Mouse (Mus musculus) gastrocnemius, adult 8-10 months (tissue): ENCODE measurements at regions not wholly inside any gene's neighbourhood (a gene's known extent, or its start where the extent isn't known, plus 50 kb on each side); places are given as distances from the start of the nearest gene placed in this dataset.

Experiments
- DNase-seq, 2 experiments: peaks; one replicate each; pipeline ENCODE4 v3.0.0; 2022; ENCODE audit warnings: low spot score in 2 of 2

- no peak for DNase-seq
Measured at GRCm38 (mm10) chr12:10062006-10062514, 307.7 kb upstream of the Nt5c1b start.

GRCm38 (mm10) chr12:10078341-10078740, 291.4 kb upstream of the Nt5c1b start:
- DNase-seq: no peak

- DNase-seq: peak in 1 of 2 experiments; percentile 7
Measured at GRCm38 (mm10) chr12:10079482-10079881, 290.3 kb upstream of the Nt5c1b start.

GRCm38 (mm10) chr12:10112874-10113453, 256.8 kb upstream of the Nt5c1b start:
- DNase-seq: no peak

- no peak for DNase-seq
Measured at GRCm38 (mm10) chr12:10122102-10122501, 247.7 kb upstream of the Nt5c1b start.

GRCm38 (mm10) chr12:10127995-10128573, 241.7 kb upstream of the Nt5c1b start:
- no peak for DNase-seq

- DNase-seq: no peak
Measured at GRCm38 (mm10) chr12:10134141-10134540, 235.6 kb upstream of the Nt5c1b start.

GRCm38 (mm10) chr12:10135915-10136314, 233.9 kb upstream of the Nt5c1b start:
- no peak for DNase-seq

- DNase-seq: no peak
Measured at GRCm38 (mm10) chr12:10140131-10140530, 229.6 kb upstream of the Nt5c1b start.

- no peak for DNase-seq
Measured at GRCm38 (mm10) chr12:10160837-10161236, 208.9 kb upstream of the Nt5c1b start.

GRCm38 (mm10) chr12:10168042-10168441, 201.7 kb upstream of the Nt5c1b start:
- no peak for DNase-seq

- DNase-seq: no peak
Measured at GRCm38 (mm10) chr12:10168581-10168980, 201.2 kb upstream of the Nt5c1b start.

- DNase-seq: no peak
Measured at GRCm38 (mm10) chr12:10178718-10179117, 191.1 kb upstream of the Nt5c1b start.

- DNase-seq: no peak
Measured at GRCm38 (mm10) chr12:10179147-10179814, 190.5 kb upstream of the Nt5c1b start.

- DNase-seq: no peak
Measured at GRCm38 (mm10) chr12:10179815-10180468, 189.8 kb upstream of the Nt5c1b start.

GRCm38 (mm10) chr12:10182589-10182988, 187.2 kb upstream of the Nt5c1b start:
- no peak for DNase-seq

GRCm38 (mm10) chr12:10186576-10186975, 183.2 kb upstream of the Nt5c1b start:
- DNase-seq: no peak

GRCm38 (mm10) chr12:10189746-10190145, 180.0 kb upstream of the Nt5c1b start:
- DNase-seq: no peak

- DNase-seq: no peak
Measured at GRCm38 (mm10) chr12:10197906-10198460, 171.8 kb upstream of the Nt5c1b start.

- DNase-seq: no peak
Measured at GRCm38 (mm10) chr12:10209841-10210240, 159.9 kb upstream of the Nt5c1b start.

GRCm38 (mm10) chr12:10222821-10223220, 147.0 kb upstream of the Nt5c1b start:
- DNase-seq: no peak

- no peak for DNase-seq
Measured at GRCm38 (mm10) chr12:10223832-10224231, 145.9 kb upstream of the Nt5c1b start.
